Mouse (Mus musculus): ENCODE data around the gene Zfp954.

DNA sequence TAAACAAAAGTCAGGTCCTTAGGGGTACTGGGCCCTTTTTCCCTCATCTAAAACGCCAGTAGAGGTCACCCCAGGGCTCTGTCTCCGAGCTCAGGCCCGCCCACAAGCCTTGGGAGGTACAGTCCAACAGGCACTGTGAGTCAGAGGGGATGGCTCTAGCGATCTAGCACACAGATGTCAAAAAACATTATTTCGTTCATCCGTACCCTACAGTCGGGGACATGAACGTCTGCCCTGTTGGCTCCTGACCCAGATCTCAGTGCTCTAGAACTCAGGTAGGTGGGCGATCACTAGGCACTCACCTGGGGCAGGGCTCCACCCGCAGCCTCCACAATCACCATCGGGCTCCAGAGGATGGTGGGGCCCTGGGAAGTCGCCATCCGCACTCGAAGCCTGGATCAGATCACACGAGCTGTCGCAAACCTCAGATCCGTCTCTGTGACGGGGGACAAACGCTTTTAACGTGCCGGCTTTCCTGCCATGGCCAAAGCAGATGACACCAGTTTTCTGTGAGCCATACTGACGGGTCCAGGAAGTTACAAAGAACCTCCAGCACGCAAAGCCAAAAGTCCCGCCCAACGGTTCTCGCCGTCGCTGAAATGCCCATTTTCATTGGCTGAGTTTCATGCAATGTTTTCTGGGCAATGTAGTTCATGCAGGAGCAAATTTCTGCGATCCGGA, at the start of gene Zfp954:
- TF ChIP-seq POLR2A (IDR thresholded peaks at IDR 0.05; ENCODE audit: borderline replicate concordance, insufficient read depth, low read length), result peak; percentile 68; the same call in 1 of the 2 replicates
- peak; percentile 43; the same call in 1 of the 2 replicates for TF ChIP-seq CTCF (IDR thresholded peaks at IDR 0.05; ENCODE audit: borderline replicate concordance, insufficient read depth, low read depth, low read length)
